Mouse (Mus musculus) ES-Bruce4 (cell line): Measurements from ENCODE around the gene Nfe2l2. TPM values are rescaled to one million over a fixed set of nuclear protein-coding genes. Genes with fewer than 3 reads are reported as not detected.

Source experiments
- H3K27ac ChIP-seq: 2 replicates; pipeline ENCODE4 v1.5.1; 2012; ENCODE audit warnings: low read length, inconsistent platforms; ENCODE audit not compliant: insufficient read depth
- H3K27me3 ChIP-seq: 2 replicates; pipeline ENCODE4 v1.6.1; 2012; ENCODE audit warnings: mild to moderate bottlenecking, low read length, inconsistent platforms; ENCODE audit not compliant: control insufficient read depth, poor library complexity, insufficient read depth, severe bottlenecking
- H3K36me3 ChIP-seq: 2 replicates; pipeline ENCODE4 v1.6.1; 2012; ENCODE audit warnings: inconsistent platforms, mild to moderate bottlenecking, low read length, moderate library complexity; ENCODE audit not compliant: control insufficient read depth, poor library complexity, insufficient read depth, severe bottlenecking
- H3K4me1 ChIP-seq: one replicate; pipeline ENCODE4 v1.8.1; 2011; ENCODE audit warnings: low read length; ENCODE audit not compliant: control insufficient read depth, insufficient read depth
- H3K4me3 ChIP-seq: 2 replicates; pipeline ENCODE4 v1.5.1; 2011; ENCODE audit warnings: low read depth, mild to moderate bottlenecking, low read length
- H3K9ac ChIP-seq: 2 replicates; pipeline ENCODE4 v1.6.1; 2012; ENCODE audit warnings: low read depth, mild to moderate bottlenecking, inconsistent platforms; ENCODE audit not compliant: poor library complexity, severe bottlenecking
- H3K9me3 ChIP-seq: replicated peaks from 2 replicates; pipeline ENCODE4 v1.6.1; 2012; ENCODE audit warnings: mild to moderate bottlenecking, low read length, inconsistent platforms; ENCODE audit not compliant: control insufficient read depth, poor library complexity, insufficient read depth, severe bottlenecking
- CTCF ChIP-seq: IDR thresholded peaks from one replicate; pipeline ENCODE4 v1.8.1; 2011; ENCODE audit warnings: low read depth, low read length
- EP300 ChIP-seq: IDR thresholded peaks from 2 replicates; pipeline ENCODE4 v1.6.1; 2011; ENCODE audit warnings: low read depth, low read length; ENCODE audit not compliant: insufficient read depth
- POLR2A ChIP-seq: IDR thresholded peaks from one replicate; pipeline ENCODE4 v1.8.1; 2011; ENCODE audit warnings: low read length; ENCODE audit not compliant: insufficient read depth
- polyA plus RNA-seq: library from polyadenylated mRNA; stranded (reverse); fragments of >200 nt; gene quantifications from 2 replicates; pipeline ENCODE4 v1.2.4, GENCODE M21; 2011; ENCODE audit warnings: low read depth; ENCODE audit not compliant: missing spikeins, insufficient read depth, insufficient read length

Gene Nfe2l2
- polyA plus RNA-seq, 1 experiment = 105 TPM

- Histone ChIP-seq H3K27ac (no peak overlapping the region), H3K9ac (no peak overlapping the region), H3K4me1 (no peaks in the 10 kb centered on the region), H3K4me3 (no peak overlapping the region), H3K27me3 (no peaks in the 10 kb centered on the region), H3K9me3 (no peaks in the 10 kb centered on the region), H3K36me3 (no peaks in the 10 kb centered on the region)
- no peak for TF ChIP-seq CTCF
These were observed 44.4 kb upstream of the Nfe2l2 start for GRCm38 (mm10) chr2:75748841-75749240.

DNA sequence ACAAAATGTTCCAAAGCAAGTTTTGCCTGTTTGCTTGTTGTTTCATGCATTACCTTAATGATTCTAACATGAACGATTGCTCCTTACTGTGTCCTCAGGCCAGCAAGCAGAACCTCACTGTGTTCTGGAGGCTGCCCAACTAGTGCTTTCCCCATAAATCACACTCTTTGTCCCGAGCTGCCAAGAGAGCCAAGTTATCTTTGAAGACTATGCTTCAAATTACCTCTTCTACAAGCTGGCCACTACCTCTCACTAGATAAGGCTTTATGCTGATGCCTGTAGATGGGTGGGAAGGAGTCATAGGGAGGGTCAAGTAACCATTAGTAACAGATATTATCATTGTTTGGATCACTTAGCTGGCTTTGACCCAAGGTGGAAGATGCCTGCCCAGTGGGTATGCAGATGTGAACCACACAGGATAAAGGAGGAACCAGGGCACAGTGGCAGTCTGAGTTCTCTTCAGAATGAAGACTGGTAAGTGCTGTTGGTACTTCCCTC is 32.6 kb upstream of the Nfe2l2 start:
- Histone ChIP-seq H3K4me3 (no peak overlapping the region), H3K27ac (no peak overlapping the region), H3K9ac (no peak overlapping the region), H3K9me3 (no peaks in the 10 kb centered on the region), H3K4me1 (no peaks in the 10 kb centered on the region), H3K36me3 (no peaks in the 10 kb centered on the region), H3K27me3 (no peaks in the 10 kb centered on the region)
- no peak for TF ChIP-seq EP300
- no peak for TF ChIP-seq CTCF

DNA sequence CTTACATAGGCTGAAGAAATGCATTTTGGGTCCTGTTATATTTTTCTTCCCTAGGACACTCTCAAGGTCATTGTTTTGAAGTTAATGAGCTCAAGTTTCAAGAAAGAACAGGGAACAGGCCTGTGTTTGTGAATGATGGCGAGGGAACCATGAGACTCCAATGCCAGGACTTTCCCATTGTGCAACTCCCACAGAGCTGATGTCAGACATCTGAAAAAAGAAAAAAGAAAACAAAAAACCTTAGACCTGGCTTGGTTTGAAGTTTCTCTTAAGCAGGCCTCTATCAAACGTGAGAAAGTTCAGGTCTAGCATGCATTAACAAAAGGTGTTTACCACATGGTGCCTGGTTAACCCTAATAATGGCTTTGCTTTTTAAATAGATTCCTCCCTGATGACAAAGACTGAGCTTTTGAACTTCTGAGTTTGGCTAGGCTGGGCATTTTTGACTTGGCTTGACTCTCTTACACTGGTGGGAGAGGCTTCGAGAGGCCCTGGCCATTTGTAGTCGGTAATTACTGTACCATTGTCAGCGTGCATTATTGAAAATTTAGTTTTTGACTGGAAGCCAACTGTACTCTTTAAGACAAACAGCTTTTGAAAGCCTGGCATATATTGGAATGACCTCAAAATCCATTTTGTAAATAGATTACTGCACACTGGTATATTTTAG is 29.9 kb upstream of the Nfe2l2 start:
- Histone ChIP-seq H3K4me1 (peaks cover 3% of the 10 kb centered on the region), H3K9ac (no peak overlapping the region), H3K27ac (no peak overlapping the region), H3K9me3 (no peaks in the 10 kb centered on the region), H3K27me3 (no peaks in the 10 kb centered on the region), H3K36me3 (no peaks in the 10 kb centered on the region), H3K4me3 (no peak overlapping the region)
- no peak for TF ChIP-seq POLR2A
- TF ChIP-seq EP300 = no peak
- TF ChIP-seq CTCF = no peak

- no peaks in the 10 kb centered on the region for H3K27me3 ChIP-seq
- no peaks in the 10 kb centered on the region for H3K36me3 ChIP-seq
- no peaks in the 10 kb centered on the region for H3K9me3 ChIP-seq
- peaks cover 3% of the 10 kb centered on the region for H3K4me1 ChIP-seq
- H3K27ac ChIP-seq = no peak overlapping the region
- no peak overlapping the region for H3K9ac ChIP-seq
- TF ChIP-seq EP300 = no peak
- no peak overlapping the region for H3K4me3 ChIP-seq
These were observed 28.7 kb upstream of the Nfe2l2 start for GRCm38 (mm10) chr2:75733177-75733576.

GRCm38 (mm10) chr2:75731929-75732328 is 27.5 kb upstream of the Nfe2l2 start:
- H3K27me3 ChIP-seq = no peaks in the 10 kb centered on the region
- no peak overlapping the region for H3K4me3 ChIP-seq
- H3K36me3 ChIP-seq = no peaks in the 10 kb centered on the region
- H3K9ac ChIP-seq = no peak overlapping the region
- H3K9me3 ChIP-seq = no peaks in the 10 kb centered on the region
- peak overlapping the region; percentile 12; the same call in 1 of the 2 replicates for H3K27ac ChIP-seq
- H3K4me1 ChIP-seq = peaks cover 3% of the 10 kb centered on the region
- no peak for TF ChIP-seq POLR2A
- no peak for TF ChIP-seq CTCF
- TF ChIP-seq EP300 = no peak

DNA sequence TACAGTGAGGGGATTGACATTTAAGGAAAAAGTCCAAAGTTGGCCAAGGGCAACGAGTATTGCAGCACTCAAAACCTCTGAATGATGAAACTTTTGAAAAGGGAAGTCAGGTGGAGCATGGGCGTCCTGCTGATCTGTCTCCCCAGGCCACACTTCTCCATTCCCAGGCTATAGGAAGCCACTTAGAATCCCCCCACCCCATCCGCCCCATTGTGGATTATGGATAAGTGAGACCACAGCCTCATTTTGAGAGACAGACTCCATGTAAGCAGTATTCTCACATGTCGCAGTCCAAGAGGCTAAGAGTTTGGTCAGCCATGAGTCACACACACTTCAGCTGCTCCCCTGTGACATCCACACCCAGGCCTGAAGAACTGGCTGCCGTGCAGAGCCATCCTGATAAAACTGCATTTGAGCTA is 26.8 kb upstream of the Nfe2l2 start:
- no peak overlapping the region for H3K9ac ChIP-seq
- no peaks in the 10 kb centered on the region for H3K27me3 ChIP-seq
- peaks cover 3% of the 10 kb centered on the region for H3K4me1 ChIP-seq
- no peaks in the 10 kb centered on the region for H3K9me3 ChIP-seq
- H3K27ac ChIP-seq = no peak overlapping the region
- H3K4me3 ChIP-seq = no peak overlapping the region
- TF ChIP-seq CTCF (no peak), POLR2A (no peak), EP300 (no peak)
- no peaks in the 10 kb centered on the region for H3K36me3 ChIP-seq
